Mouse (Mus musculus) ovary, postnatal 14 days (tissue): ENCODE results near the gene E330009J07Rik.

Source experiments
- DNase-seq: peaks from one replicate; pipeline ENCODE4 v3.0.0; 2022; ENCODE audit warnings: low spot score

Gene E330009J07Rik

GRCm38 (mm10) chr6:40429521-40429931 lies 6.4 kb downstream of the E330009J07Rik start:
- DNase-seq: no peak

- no peak for DNase-seq
These were observed 7.2 kb downstream of the E330009J07Rik start for GRCm38 (mm10) chr6:40428696-40429095.

GRCm38 (mm10) chr6:40427441-40427840 lies 8.5 kb downstream of the E330009J07Rik start:
- DNase-seq: no peak

- DNase-seq: no peak
These were observed 12.2 kb downstream of the E330009J07Rik start for GRCm38 (mm10) chr6:40423774-40424173.

- no peak for DNase-seq
These were observed 12.9 kb downstream of the E330009J07Rik start for GRCm38 (mm10) chr6:40423013-40423412.

- DNase-seq: no peak
These were observed 14.8 kb downstream of the E330009J07Rik start for GRCm38 (mm10) chr6:40421099-40421498.

- DNase-seq: no peak
These were observed 17.5 kb downstream of the E330009J07Rik start for GRCm38 (mm10) chr6:40418386-40418785.

GRCm38 (mm10) chr6:40415799-40416198 lies 20.1 kb downstream of the E330009J07Rik start:
- DNase-seq: no peak

GRCm38 (mm10) chr6:40413565-40413964 lies 22.4 kb downstream of the E330009J07Rik start:
- no peak for DNase-seq

- no peak for DNase-seq
These were observed 22.9 kb downstream of the E330009J07Rik start for GRCm38 (mm10) chr6:40413046-40413445.

GRCm38 (mm10) chr6:40411085-40411484 lies 24.9 kb downstream of the E330009J07Rik start:
- no peak for DNase-seq

GRCm38 (mm10) chr6:40403640-40404285 lies 32.2 kb downstream of the E330009J07Rik start:
- DNase-seq: no peak

- no peak for DNase-seq
These were observed 33.9 kb downstream of the E330009J07Rik start for GRCm38 (mm10) chr6:40402031-40402430.

GRCm38 (mm10) chr6:40393213-40393612 lies 42.7 kb downstream of the E330009J07Rik start:
- peak; percentile 49 for DNase-seq

GRCm38 (mm10) chr6:40390975-40391374 lies 45.0 kb downstream of the E330009J07Rik start:
- no peak for DNase-seq

GRCm38 (mm10) chr6:40388660-40389059 lies 47.3 kb downstream of the E330009J07Rik start:
- DNase-seq: no peak

- no peak for DNase-seq
These were observed 50.3 kb downstream of the E330009J07Rik start for GRCm38 (mm10) chr6:40385682-40386081.

- DNase-seq: no peak
These were observed 54.0 kb downstream of the E330009J07Rik start for GRCm38 (mm10) chr6:40381908-40382307.

GRCm38 (mm10) chr6:40380181-40380580 lies 55.8 kb downstream of the E330009J07Rik start:
- DNase-seq: no peak

- no peak for DNase-seq
These were observed 64.9 kb downstream of the E330009J07Rik start for GRCm38 (mm10) chr6:40371031-40371430.

- no peak for DNase-seq
These were observed 82.6 kb downstream of the E330009J07Rik start for GRCm38 (mm10) chr6:40353360-40353759.
